Mouse (Mus musculus) hindbrain, embryonic 15.5 days (tissue): Measurements from ENCODE around the gene Ifitm2. TPM values are rescaled to one million over a fixed set of nuclear protein-coding genes. Genes with fewer than 3 reads are reported as not detected.

Experiments
- ATAC-seq: fragments of 200-750 bp; cut with Nextera tagmentation; 2 replicates; pipeline ENCODE4 v1.8.0; 2017; ENCODE audit warnings: low read depth, moderate number of reproducible peaks, moderate TSS enrichment; ENCODE audit not compliant: low FRiP score
- H3K27ac ChIP-seq: fragments of 300-500 bp; sonication (generic); replicated peaks from 2 replicates; pipeline ENCODE4 v1.5.1; 2015; ENCODE audit warnings: mild to moderate bottlenecking, inconsistent platforms
- H3K27me3 ChIP-seq: fragments of 300-500 bp; sonication (generic); 2 replicates; pipeline ENCODE4 v1.6.1; 2015; ENCODE audit warnings: control low read depth, inconsistent platforms
- H3K36me3 ChIP-seq: fragments of 300-500 bp; sonication (generic); 2 replicates; pipeline ENCODE4 v1.6.1; 2015; ENCODE audit warnings: control low read depth, inconsistent platforms
- H3K4me1 ChIP-seq: fragments of 300-500 bp; sonication (generic); replicated peaks from 2 replicates; pipeline ENCODE4 v1.6.1; 2015; ENCODE audit warnings: control low read depth, inconsistent platforms
- H3K4me2 ChIP-seq: fragments of 300-500 bp; sonication (generic); 2 replicates; pipeline ENCODE4 v1.6.1; 2015; ENCODE audit warnings: moderate library complexity, mild to moderate bottlenecking, inconsistent platforms
- H3K4me3 ChIP-seq: fragments of 300-500 bp; sonication (generic); 2 replicates; pipeline ENCODE4 v1.5.1; 2015; ENCODE audit warnings: mild to moderate bottlenecking, inconsistent platforms
- H3K9ac ChIP-seq: fragments of 300-500 bp; sonication (generic); 2 replicates; pipeline ENCODE4 v1.6.1; 2015; ENCODE audit warnings: inconsistent platforms
- H3K9me3 ChIP-seq: fragments of 300-500 bp; sonication (generic); 2 replicates; pipeline ENCODE4 v1.6.1; 2016; ENCODE audit warnings: control low read depth, inconsistent platforms
- WGBS: fragments of 180-500 bp; shearing (Covaris S2); methylation state at CpG from one replicate; pipeline ENCODE4 v1.1.7; 2015; 5-methylcytosine and 5-hydroxymethylcytosine counted together
- polyA plus RNA-seq: library from polyadenylated mRNA; unstranded; fragments of >200 nt; fragmentation: Nextera tagmentation; extraction: Ambion mirVana; gene quantifications from 2 replicates; pipeline ENCODE4 v1.2.1, GENCODE M21; 2015

The Ifitm2 gene
- polyA plus RNA-seq, 1 experiment from 2014 or later, result 193 TPM

GRCm38 (mm10) chr7:140912293-140912692, 43.5 kb downstream of the Ifitm2 start:
- H3K4me1 ChIP-seq, result peaks cover 5% of the 10 kb centered on the region
- ATAC-seq, result no peak
- H3K27ac ChIP-seq, result no peak overlapping the region
- no peaks in the 10 kb centered on the region for H3K9me3 ChIP-seq
- no peak overlapping the region for H3K4me3 ChIP-seq
- no peak overlapping the region for H3K4me2 ChIP-seq
- no peaks in the 10 kb centered on the region for H3K27me3 ChIP-seq
- H3K36me3 ChIP-seq, result no peaks in the 10 kb centered on the region
- 74% methylated on average over 3 of the region's 3 CpGs for WGBS
- no peak overlapping the region for H3K9ac ChIP-seq

GRCm38 (mm10) chr7:140908634-140909107, 47.1 kb downstream of the Ifitm2 start:
- peak overlapping the region; percentile 93 for H3K4me2 ChIP-seq
- H3K27ac ChIP-seq, result no peak overlapping the region
- H3K9ac ChIP-seq, result peak overlapping the region; percentile 43; the same call in 1 of the 2 replicates
- peak overlapping the region; percentile 43 for H3K4me3 ChIP-seq
- peak; percentile 75 for ATAC-seq
- H3K36me3 ChIP-seq, result no peaks in the 10 kb centered on the region
- peaks cover 5% of the 10 kb centered on the region for H3K4me1 ChIP-seq
- no peaks in the 10 kb centered on the region for H3K9me3 ChIP-seq
- under 1% methylated on average over 19 of the region's 19 CpGs for WGBS
- H3K27me3 ChIP-seq, result no peaks in the 10 kb centered on the region

GRCm38 (mm10) chr7:140908181-140908580, 47.6 kb downstream of the Ifitm2 start:
- ATAC-seq, result no peak
- no peaks in the 10 kb centered on the region for H3K9me3 ChIP-seq
- no peaks in the 10 kb centered on the region for H3K36me3 ChIP-seq
- peak overlapping the region; percentile 93; the same call in 1 of the 2 replicates for H3K4me2 ChIP-seq
- H3K27ac ChIP-seq, result no peak overlapping the region
- 49% methylated on average over 7 of the region's 7 CpGs for WGBS
- H3K27me3 ChIP-seq, result no peaks in the 10 kb centered on the region
- H3K4me1 ChIP-seq, result peaks cover 8% of the 10 kb centered on the region
- H3K9ac ChIP-seq, result no peak overlapping the region
- H3K4me3 ChIP-seq, result no peak overlapping the region; the same call in 1 of the 2 replicates

GRCm38 (mm10) chr7:140907697-140908096, 48.1 kb downstream of the Ifitm2 start:
- Histone ChIP-seq H3K9ac (no peak overlapping the region), H3K4me3 (no peak overlapping the region), H3K9me3 (no peaks in the 10 kb centered on the region), H3K27me3 (no peaks in the 10 kb centered on the region), H3K36me3 (no peaks in the 10 kb centered on the region), H3K4me1 (peaks cover 11% of the 10 kb centered on the region), H3K27ac (no peak overlapping the region), H3K4me2 (no peak overlapping the region)
- 86% methylated on average over 7 of the region's 7 CpGs for WGBS
- no peak for ATAC-seq

- Histone ChIP-seq H3K9ac (no peak overlapping the region), H3K4me2 (no peak overlapping the region), H3K4me1 (peaks cover 11% of the 10 kb centered on the region), H3K4me3 (no peak overlapping the region), H3K27me3 (no peaks in the 10 kb centered on the region), H3K27ac (no peak overlapping the region), H3K36me3 (no peaks in the 10 kb centered on the region), H3K9me3 (no peaks in the 10 kb centered on the region)
- ATAC-seq, result no peak
- 86% methylated on average over 13 of the region's 13 CpGs for WGBS
These were observed 48.7 kb downstream of the Ifitm2 start for GRCm38 (mm10) chr7:140907131-140907530.

- Histone ChIP-seq H3K36me3 (no peaks in the 10 kb centered on the region), H3K4me1 (peaks cover 11% of the 10 kb centered on the region), H3K27ac (no peak overlapping the region), H3K4me3 (no peak overlapping the region), H3K4me2 (no peak overlapping the region), H3K9ac (no peak overlapping the region), H3K27me3 (no peaks in the 10 kb centered on the region), H3K9me3 (no peaks in the 10 kb centered on the region)
- ATAC-seq, result no peak
- 83% methylated on average over 2 of the region's 2 CpGs for WGBS
These were observed 50.1 kb downstream of the Ifitm2 start for GRCm38 (mm10) chr7:140905642-140906081.

Other genes starting within 250 kb of the Ifitm2 start
- gene Cyp2e1, start 192.2 kb downstream of the Ifitm2 start, polyA plus RNA-seq, result not detected in 2 replicates
- 0.40 and 0.42 TPM in 2 replicates for gene Syce1, start 168.1 kb downstream of the Ifitm2 start, polyA plus RNA-seq
- 27.1 and 28.3 TPM in 2 replicates for gene Zfp941, start 133.8 kb downstream of the Ifitm2 start, polyA plus RNA-seq
- 0.25 TPM in 2 replicates for gene Urah, start 121.0 kb downstream of the Ifitm2 start, polyA plus RNA-seq
- gene Scgb1c1, start 110.4 kb downstream of the Ifitm2 start, polyA plus RNA-seq, result not detected in 2 replicates
- gene Odf3, start 108.2 kb downstream of the Ifitm2 start, polyA plus RNA-seq, result not detected in 2 replicates
- gene Gm45785, start 99.7 kb downstream of the Ifitm2 start, polyA plus RNA-seq, result not detected in 2 replicates
- 97.6 and 104 TPM in 2 replicates for gene Ric8a, start 99.0 kb downstream of the Ifitm2 start, polyA plus RNA-seq
- 38.0 and 44.3 TPM in 2 replicates for gene Bet1l, start 98.4 kb downstream of the Ifitm2 start, polyA plus RNA-seq
- gene Psmd13, start 74.0 kb downstream of the Ifitm2 start, polyA plus RNA-seq, result 245 and 259 TPM in 2 replicates
- gene Sirt3, start 73.7 kb downstream of the Ifitm2 start, polyA plus RNA-seq, result 56.4 and 60.5 TPM in 2 replicates
- not detected in 2 replicates for gene Cox8b, start 55.5 kb downstream of the Ifitm2 start, polyA plus RNA-seq
- 0.67 and 0.88 TPM in 2 replicates for gene Nlrp6, start 35.1 kb downstream of the Ifitm2 start, polyA plus RNA-seq
- 9.1 TPM in 2 replicates for gene Pgghg, start 14.6 kb downstream of the Ifitm2 start, polyA plus RNA-seq
- 0.75 and 0.82 TPM in 2 replicates for gene Ifitm5, start 5.7 kb downstream of the Ifitm2 start, polyA plus RNA-seq
- not detected in 2 replicates for gene Gm45717, start 50 bp downstream of the Ifitm2 start, polyA plus RNA-seq
- 16.6 and 19.9 TPM in 2 replicates for gene Ifitm1, start 11.2 kb upstream of the Ifitm2 start, polyA plus RNA-seq
- 36.8 and 54.6 TPM in 2 replicates for gene Ifitm3, start 54.8 kb upstream of the Ifitm2 start, polyA plus RNA-seq
- 0.79 and 1.7 TPM in 2 replicates for gene Ifitm6, start 61.9 kb upstream of the Ifitm2 start, polyA plus RNA-seq
- not detected in 2 replicates for gene Gm17387, start 73.1 kb upstream of the Ifitm2 start, polyA plus RNA-seq
- 45.6 and 57.3 TPM in 2 replicates for gene B4galnt4, start 105.1 kb upstream of the Ifitm2 start, polyA plus RNA-seq
- gene Pkp3, start 122.2 kb upstream of the Ifitm2 start, polyA plus RNA-seq, result 0.25 and 0.29 TPM in 2 replicates
- gene Sigirr, start 144.6 kb upstream of the Ifitm2 start, polyA plus RNA-seq, result 3.2 and 3.3 TPM in 2 replicates
- gene Ano9, start 161.8 kb upstream of the Ifitm2 start, polyA plus RNA-seq, result 0.41 and 0.47 TPM in 2 replicates
- 80.2 and 97.6 TPM in 2 replicates for gene Ptdss2, start 166.4 kb upstream of the Ifitm2 start, polyA plus RNA-seq
- gene Rnh1, start 216.9 kb upstream of the Ifitm2 start, polyA plus RNA-seq, result 49.5 and 53.2 TPM in 2 replicates
- gene Hras, start 238.0 kb upstream of the Ifitm2 start, polyA plus RNA-seq, result 182 and 186 TPM in 2 replicates
- 8.8 and 11.2 TPM in 2 replicates for gene Lrrc56, start 238.2 kb upstream of the Ifitm2 start, polyA plus RNA-seq